Mouse (Mus musculus): ENCODE measurements at regions not wholly inside any gene's neighbourhood (a gene's known extent, or its start where the extent isn't known, plus 50 kb on each side); places are given as distances from the start of the nearest gene placed in this dataset.

DNA sequence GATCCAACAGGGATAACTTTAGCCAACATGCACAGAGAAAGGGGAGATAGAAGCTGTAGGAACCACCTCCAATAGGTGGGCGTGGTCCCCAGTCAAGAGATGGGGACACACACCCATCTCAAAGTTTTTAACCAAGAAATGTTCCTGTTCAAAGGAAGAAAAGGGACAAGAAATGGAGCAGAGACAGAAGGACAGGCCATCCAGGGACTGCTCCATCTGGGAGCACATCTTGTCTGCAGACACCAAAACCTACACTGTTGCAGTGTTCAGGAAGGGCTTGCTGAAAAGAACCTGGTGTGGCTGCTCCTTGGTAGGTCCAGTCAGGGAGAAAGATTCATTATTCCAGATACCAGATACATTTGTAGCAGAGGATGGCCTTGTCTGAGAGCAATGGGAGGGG is 676.5 kb upstream of the Foxg1 start:
- DNase-seq, result no peak

DNA sequence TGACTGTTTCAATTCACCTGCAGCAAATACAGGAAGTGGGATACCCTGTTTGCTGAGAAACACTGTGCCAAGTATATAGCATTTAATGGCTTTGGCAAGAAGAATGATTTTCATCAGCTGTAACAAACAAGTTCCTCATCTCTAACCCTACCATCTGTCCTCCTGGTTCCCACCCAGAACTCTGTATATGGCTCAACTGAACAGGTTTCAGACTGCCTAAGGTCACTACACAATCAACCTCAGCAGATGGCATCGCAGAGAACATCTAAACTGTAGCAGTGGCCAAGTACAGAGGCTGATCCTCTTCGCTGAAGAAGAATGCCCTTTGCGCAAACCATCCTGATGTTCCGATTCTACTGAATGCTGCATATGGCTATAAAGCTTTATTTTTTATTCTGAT is 668.8 kb upstream of the Foxg1 start:
- no peak for DNase-seq

DNA sequence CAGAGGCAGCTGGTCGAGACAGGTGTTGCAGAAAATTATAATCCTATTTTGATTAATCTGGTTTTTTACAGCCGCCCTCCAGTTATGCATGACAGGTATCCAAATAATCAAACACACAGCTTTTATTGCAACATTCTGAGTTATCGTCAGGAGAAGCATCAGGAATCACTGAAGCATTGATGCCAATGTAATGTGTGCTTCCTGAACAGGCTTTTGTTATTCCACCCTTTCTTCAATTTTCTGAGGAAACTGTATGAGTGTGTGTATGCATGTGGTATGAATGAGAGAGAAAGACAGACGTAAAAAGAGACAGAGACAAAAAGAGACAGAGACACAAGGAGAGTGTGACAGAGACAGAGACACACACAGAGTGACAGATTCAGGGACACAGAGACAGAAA is 652.6 kb upstream of the Foxg1 start:
- DNase-seq, result no peak

DNA sequence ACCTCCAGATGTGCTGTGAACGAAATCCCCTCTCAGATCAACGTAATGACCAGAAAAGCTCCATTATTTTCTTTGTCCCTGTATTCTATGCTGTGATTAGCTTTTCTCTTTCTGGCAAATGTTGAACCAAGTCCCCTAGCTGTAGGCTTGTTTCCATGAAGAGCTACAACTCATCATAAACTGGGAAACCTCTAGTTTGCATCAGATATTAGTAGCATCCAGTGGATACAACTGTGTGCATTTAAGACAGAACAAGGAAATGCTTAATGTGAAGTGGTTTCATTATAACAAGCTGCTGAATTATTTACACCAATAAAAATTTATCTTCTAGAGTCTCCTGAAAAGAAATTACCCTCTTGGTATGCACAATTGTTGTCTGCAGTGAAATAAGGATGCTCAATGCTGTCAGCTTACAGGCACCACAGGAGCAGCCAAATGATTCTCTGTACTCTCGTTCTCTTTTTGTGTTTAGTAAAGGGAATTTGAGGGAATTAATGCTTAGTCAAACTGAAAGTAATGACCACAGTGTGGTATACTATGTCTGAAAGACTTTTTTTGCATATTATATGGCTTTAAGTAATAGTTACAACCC is 623.6 kb upstream of the Foxg1 start:
- no peak for DNase-seq

Measured in gastrocnemius, postnatal 25 days (tissue).